8 mouse cellular contexts compared by ENCODE assay signal in the genomic region with DNA sequence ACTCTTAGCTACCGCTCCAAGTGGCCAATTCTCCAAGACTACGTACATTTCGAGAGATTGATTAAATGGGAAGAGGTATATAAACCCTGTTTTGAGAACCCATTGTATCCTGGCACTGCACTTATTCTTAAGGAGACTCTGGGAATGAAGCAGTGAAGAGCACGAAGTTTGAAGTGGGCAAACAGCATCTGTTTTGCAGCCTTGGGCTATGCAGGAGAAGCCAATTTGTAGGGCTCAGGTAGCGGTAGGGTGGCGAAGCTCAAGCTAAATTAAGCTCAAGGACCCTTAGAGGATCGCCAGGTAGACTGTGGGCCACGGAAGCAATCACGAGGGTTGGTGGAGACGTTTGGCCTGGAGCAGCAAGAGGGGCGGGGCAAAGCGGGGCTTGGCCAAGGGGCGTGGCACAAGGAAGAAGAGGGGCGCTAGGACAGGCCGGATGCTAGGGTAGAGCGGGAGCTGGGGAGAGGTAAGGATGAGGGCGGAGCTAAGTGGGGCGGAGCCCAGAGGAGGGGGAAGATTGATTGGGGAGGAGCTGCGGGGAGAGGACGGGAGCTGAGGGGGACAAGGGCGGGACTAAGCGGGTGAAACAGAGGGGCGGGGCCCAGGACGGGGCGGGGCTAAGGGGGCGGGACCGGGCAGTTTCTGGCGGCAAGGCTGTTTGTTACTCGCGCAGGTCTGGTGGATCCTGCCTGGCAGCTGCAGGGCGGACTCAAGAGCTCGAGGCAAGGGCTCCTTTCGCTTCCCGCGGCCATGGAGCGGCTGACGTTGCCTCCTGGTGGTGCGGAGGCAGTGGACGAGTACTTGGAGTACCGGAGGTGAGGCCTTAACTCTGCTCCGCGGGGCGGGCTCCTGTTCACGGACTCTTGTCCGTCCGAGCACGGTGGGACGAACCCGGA. TPM values are rescaled to one million over a fixed set of nuclear protein-coding genes. Genes with fewer than 3 reads are reported as not detected.
DNase-seq lines count a peak whose midpoint lies in the region; ATAC-seq and TF ChIP-seq lines count a peak whose summit lies in the region.

Fam221a (plus strand) TSS at position 581 of the 896 bp plus-strand sequence.

- H3K27me3 ChIP-seq in hindbrain, postnatal 0 days (ENCODE audit: insufficient read depth, low read length): no peaks in the 10 kb centered on the region

- peak within 1 kb of the TSS; percentile 55; the same call in 1 of the 2 replicates for H3K27ac ChIP-seq in hindbrain, postnatal 0 days
- no peak within 1 kb of the TSS for H3K27ac ChIP-seq in left cerebral cortex, adult 2 months

- intact Hi-C loops in left cerebral cortex, adult 2 months (cut with DNase I): loop anchor here (2.0 kb wide), 1 partner anchor 49 kb away; the partner anchor contains the start of gene Ccdc126

- peak; percentile 52 for TF ChIP-seq CTCF in hindbrain, postnatal 0 days (IDR thresholded peaks at IDR 0.05; ENCODE audit: low read depth)
- no peak; the same call in 1 of the 2 replicates for TF ChIP-seq CTCF in left cerebral cortex, adult 2 months (IDR thresholded peaks at IDR 0.05)

- peaks cover 8% of the 10 kb centered on the region for H3K4me1 ChIP-seq in hindbrain, postnatal 0 days (ENCODE audit: insufficient read depth, low read length)

- 4% methylated on average over 45 of the region's 49 CpGs for WGBS in hindbrain, postnatal 0 days

- H3K4me3 ChIP-seq in hindbrain, postnatal 0 days (ENCODE audit: low read length): peak within 1 kb of the TSS; percentile 62
- H3K4me3 ChIP-seq in left cerebral cortex, adult 2 months: peak within 1 kb of the TSS; percentile 63

- H3K36me3 ChIP-seq in hindbrain, postnatal 0 days (ENCODE audit: insufficient read depth, low read length): no peaks in the 10 kb centered on the region

- ATAC-seq in hindbrain, postnatal 0 days: peak; percentile 98
- peak; percentile 92 for ATAC-seq in megakaryocyte, adult 5-6 weeks (ENCODE audit: poor library complexity, severe bottlenecking)

- peak within 1 kb of the TSS; percentile 95 for H3K4me2 ChIP-seq in hindbrain, postnatal 0 days (ENCODE audit: low read depth, low read length)

- DNase-seq in T-cell, adult 2 months (ENCODE audit: low spot score): peak; percentile 87
- peak; percentile 57 to 66 for DNase-seq in cerebellum, postnatal 36 days
- peak; percentile 81 for DNase-seq in gastrocnemius, adult 18-20 months (ENCODE audit: low spot score)
- peak; percentile 91 for DNase-seq in hindbrain, postnatal 0 days (ENCODE audit: low spot score)
- DNase-seq in left cerebral cortex, adult 2 months (ENCODE audit: extremely low spot score in 1 of 2, low spot score in 2 of 2): peak; percentile 54 to 59
- peak; percentile 48 to 57 for DNase-seq in right cerebral cortex, adult 2 months (ENCODE audit: low spot score in 2 of 2)
- DNase-seq in urinary bladder, postnatal 14 days (ENCODE audit: low spot score): peak; percentile 92

- H3K9me3 ChIP-seq in hindbrain, postnatal 0 days (ENCODE audit: low read length): no peaks in the 10 kb centered on the region

- peak within 1 kb of the TSS; percentile 55 for H3K9ac ChIP-seq in hindbrain, postnatal 0 days (replicated peaks; ENCODE audit: low read length)

RNA-seq across cellular contexts. Expression of gene Fam221a, which starts in this region (rescaled TPM):
- total RNA-seq in gastrocnemius, adult 18-20 months (2021): not detected
- 1.5 and 2.0 TPM in 2 replicates for total RNA-seq in hindbrain, postnatal 0 days (2014; rRNA removed)
- 5.1 and 5.2 TPM in 2 replicates for polyA plus RNA-seq in hindbrain, postnatal 0 days (2015; fragmentation: Nextera tagmentation; extraction: Ambion mirVana)
- total RNA-seq in left cerebral cortex, adult 2 months (2021): 1 to 10 TPM; 1.2 to 1.4 TPM
- total RNA-seq in megakaryocyte, adult 5-6 weeks (2015): 7.2 and 9.4 TPM in 2 replicates
- 0.53 and 2.0 TPM in 2 replicates for total RNA-seq in megakaryocyte, adult 5-6 weeks (2017)

Comparison
In these comparisons a context has a peak if more than half of its experiments do, and no peak if none do; other contexts are left out.
1. Peak in DNase-seq in gastrocnemius, adult 18-20 months; RNA of the gene not detected or under 1 TPM.